Mouse (Mus musculus) heart, embryonic 11.5 days (tissue): ENCODE measurements at regions not wholly inside any gene's neighbourhood (a gene's known extent, or its start where the extent isn't known, plus 50 kb on each side); places are given as distances from the start of the nearest gene placed in this dataset.

Source experiments
- ATAC-seq: fragments of 200-750 bp; cut with Nextera tagmentation; replicated peaks from 2 replicates; pipeline ENCODE4 v1.8.0; 2017; ENCODE audit warnings: moderate library complexity; ENCODE audit not compliant: insufficient number of reproducible peaks, low FRiP score, low TSS enrichment
- H3K27ac ChIP-seq: fragments of 300-500 bp; sonication (generic); 2 replicates; pipeline ENCODE4 v1.5.1; 2014; ENCODE audit warnings: mild to moderate bottlenecking, low read depth, low read length
- H3K27me3 ChIP-seq: fragments of 300-500 bp; sonication (generic); 2 replicates; pipeline ENCODE4 v1.6.1; 2014; ENCODE audit warnings: mild to moderate bottlenecking, low read length, mixed read lengths; ENCODE audit not compliant: control insufficient read depth, insufficient read depth
- H3K36me3 ChIP-seq: fragments of 300-500 bp; sonication (generic); 2 replicates; pipeline ENCODE4 v1.6.1; 2014; ENCODE audit warnings: mild to moderate bottlenecking, low read length, moderate library complexity, mixed read lengths; ENCODE audit not compliant: control insufficient read depth, insufficient read depth
- H3K4me1 ChIP-seq: fragments of 300-500 bp; sonication (generic); 2 replicates; pipeline ENCODE4 v1.6.1; 2014; ENCODE audit warnings: low read length; ENCODE audit not compliant: control insufficient read depth, insufficient read depth
- H3K4me2 ChIP-seq: fragments of 300-500 bp; sonication (generic); 2 replicates; pipeline ENCODE4 v1.6.1; 2014; ENCODE audit warnings: mild to moderate bottlenecking, moderate library complexity
- H3K4me3 ChIP-seq: fragments of 300-500 bp; sonication (generic); 2 replicates; pipeline ENCODE4 v1.5.1; 2014; ENCODE audit warnings: low read depth, low read length
- H3K9ac ChIP-seq: fragments of 300-500 bp; sonication (generic); 2 replicates; pipeline ENCODE4 v1.6.1; 2014; ENCODE audit warnings: mild to moderate bottlenecking, low read depth, low read length, moderate library complexity
- H3K9me3 ChIP-seq: fragments of 300-500 bp; sonication (generic); replicated peaks from 2 replicates; pipeline ENCODE4 v1.6.1; 2016; ENCODE audit warnings: low read length; ENCODE audit not compliant: control insufficient read depth
- WGBS: fragments of 180-500 bp; shearing (Covaris S2); extraction: QIAGEN DNeasy Blood & Tissue Kit; methylation state at CpG from one replicate; pipeline ENCODE4 v1.1.7; 2014; ENCODE audit not compliant: insufficient replicate concordance; 5-methylcytosine and 5-hydroxymethylcytosine counted together

DNA sequence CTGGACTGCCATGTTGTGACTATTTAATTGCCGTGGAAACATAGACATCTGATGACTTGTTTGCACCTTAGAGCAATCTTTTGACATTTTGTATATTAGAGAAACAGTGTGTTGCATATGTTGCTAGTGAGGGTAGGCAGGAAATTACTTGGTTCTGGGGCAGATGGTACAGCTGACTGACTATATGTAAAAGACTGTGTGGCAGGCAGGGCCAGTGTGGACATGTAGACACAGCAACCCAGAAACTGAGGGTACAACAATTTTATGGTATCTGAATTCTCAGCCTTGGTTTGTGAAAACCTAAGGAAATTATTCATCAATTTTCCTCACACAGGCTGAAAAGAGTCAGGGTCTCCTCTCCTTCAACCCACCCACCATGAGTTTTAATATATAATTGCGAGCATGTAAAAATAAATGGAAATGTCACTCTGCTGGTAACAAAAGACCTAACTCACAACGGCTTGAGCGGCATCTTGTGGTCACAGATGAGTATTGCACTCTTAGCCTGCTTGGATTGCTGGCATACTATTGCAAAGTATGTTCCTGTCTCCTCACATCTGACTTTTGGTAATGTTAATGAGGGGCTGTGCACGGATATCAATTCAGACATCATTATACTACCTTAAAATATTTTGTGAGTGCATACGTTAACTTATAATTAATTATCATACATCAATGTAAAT is 329.8 kb downstream of the Psat1 start:
- Histone ChIP-seq H3K4me2 (no peak overlapping the region), H3K4me3 (no peak overlapping the region), H3K9ac (no peak overlapping the region), H3K4me1 (no peaks in the 10 kb centered on the region), H3K9me3 (no peaks in the 10 kb centered on the region), H3K27ac (no peak overlapping the region), H3K36me3 (no peaks in the 10 kb centered on the region), H3K27me3 (no peaks in the 10 kb centered on the region)
- WGBS: 18% methylated on average over 6 of the region's 6 CpGs
- ATAC-seq: no peak

DNA sequence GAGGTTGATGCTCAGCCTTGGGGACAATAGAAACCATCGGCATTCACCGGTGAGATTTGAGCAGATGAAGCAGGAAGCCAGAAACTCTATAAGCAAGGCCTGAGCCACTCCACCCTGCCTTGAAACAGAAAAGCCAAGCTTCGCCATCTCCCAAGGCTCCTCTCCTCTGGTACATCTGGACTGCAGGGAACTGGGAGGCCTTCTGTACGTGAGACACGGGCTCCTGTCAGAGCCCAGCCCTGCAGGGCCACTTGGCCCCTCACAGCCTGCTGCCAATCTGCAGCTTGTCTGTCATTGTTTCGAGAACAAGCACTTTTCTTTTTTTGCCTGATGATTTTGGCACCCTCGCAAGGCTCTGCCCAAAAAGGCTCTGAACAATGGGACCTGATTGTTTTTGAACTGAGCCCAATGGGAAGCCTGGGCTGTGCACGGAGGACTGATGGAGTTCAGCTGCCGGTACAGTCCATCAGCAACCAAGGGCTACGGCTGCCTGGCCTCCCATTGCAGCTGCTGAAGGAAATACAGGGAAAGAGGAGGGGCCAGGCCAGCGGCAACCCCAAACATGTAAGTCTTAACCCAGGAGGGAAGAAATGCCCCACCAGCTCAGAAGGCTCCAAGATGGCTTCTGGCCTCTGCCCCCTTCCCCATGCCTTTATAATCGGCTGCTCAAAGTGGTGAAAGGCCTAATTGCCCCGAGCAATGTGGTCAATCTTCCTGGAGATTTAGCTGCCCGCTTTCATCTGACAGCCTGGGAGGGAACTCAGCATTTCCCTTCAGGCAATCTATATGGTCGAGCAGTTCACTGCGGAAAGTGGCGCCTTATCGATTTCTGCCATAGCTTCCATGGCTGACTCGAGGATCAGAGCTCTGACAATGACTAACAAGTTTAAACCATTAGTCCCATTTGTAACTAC is 332.2 kb downstream of the Psat1 start:
- Histone ChIP-seq H3K27me3 (no peaks in the 10 kb centered on the region), H3K36me3 (no peaks in the 10 kb centered on the region), H3K4me2 (peak overlapping the region; percentile 44), H3K9ac (no peak overlapping the region), H3K4me3 (no peak overlapping the region), H3K4me1 (no peaks in the 10 kb centered on the region), H3K27ac (no peak overlapping the region), H3K9me3 (no peaks in the 10 kb centered on the region)
- 46% methylated on average over 19 of the region's 19 CpGs for WGBS
- ATAC-seq: no peak

DNA sequence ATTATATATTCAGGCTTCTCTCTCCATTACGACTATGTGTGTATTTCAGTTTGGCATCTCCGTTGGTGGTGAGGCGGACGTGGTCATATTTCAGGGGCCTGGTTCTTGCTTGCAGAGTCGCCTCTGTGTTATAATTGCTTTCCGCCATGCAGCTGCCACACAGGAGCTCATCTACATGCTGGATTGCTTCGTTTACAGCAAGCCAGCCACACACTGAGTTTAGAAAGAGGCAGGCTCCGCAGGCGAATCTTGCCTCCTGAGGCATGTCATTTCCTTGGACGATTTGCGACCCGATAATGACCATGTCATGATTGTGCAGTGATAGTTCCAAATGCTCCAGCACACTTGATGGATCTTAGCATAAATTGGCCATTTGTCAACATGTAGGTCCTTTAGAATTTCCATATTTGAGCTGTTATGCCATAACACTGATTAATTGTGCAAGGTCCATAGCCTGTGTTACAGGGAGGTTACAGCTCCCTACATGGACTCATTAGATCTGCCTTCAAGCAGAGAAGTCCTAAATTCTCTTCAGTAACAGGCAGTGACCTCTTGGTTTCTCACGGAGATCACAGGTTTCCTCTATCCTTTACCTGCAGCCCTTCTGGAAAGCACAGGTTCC is 335.9 kb downstream of the Psat1 start:
- Histone ChIP-seq H3K36me3 (no peaks in the 10 kb centered on the region), H3K9me3 (no peaks in the 10 kb centered on the region)

DNA sequence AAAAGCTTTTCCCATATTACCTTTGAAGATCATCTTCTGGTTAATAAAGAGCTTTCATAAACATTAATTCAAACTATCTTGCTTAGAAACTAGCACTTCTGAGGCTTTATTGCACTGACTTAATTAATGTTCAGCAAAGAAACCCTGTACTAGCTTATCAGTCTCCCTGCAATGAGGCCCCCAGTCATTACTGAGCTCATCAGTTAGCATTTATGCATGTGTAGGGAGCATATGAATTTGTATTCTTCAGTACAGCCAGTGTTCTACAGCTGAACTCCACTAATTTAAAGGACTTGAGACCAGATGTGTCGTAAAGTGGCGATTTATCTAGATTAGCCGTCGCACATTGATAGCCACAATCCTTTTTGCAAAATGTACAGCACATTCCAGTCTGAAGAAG is 340.7 kb downstream of the Psat1 start:
- Histone ChIP-seq H3K9me3 (no peaks in the 10 kb centered on the region), H3K4me2 (no peak overlapping the region), H3K27me3 (no peaks in the 10 kb centered on the region), H3K4me1 (no peaks in the 10 kb centered on the region), H3K27ac (no peak overlapping the region), H3K36me3 (no peaks in the 10 kb centered on the region), H3K9ac (no peak overlapping the region), H3K4me3 (no peak overlapping the region)
- 80% methylated on average over 4 of the region's 4 CpGs for WGBS
- no peak for ATAC-seq

More for the DNA sequence above, 335.9 kb downstream of the Psat1 start:
- Histone ChIP-seq H3K4me3 (no peak overlapping the region), H3K4me1 (no peaks in the 10 kb centered on the region), H3K27me3 (no peaks in the 10 kb centered on the region), H3K4me2 (no peak overlapping the region), H3K27ac (no peak overlapping the region), H3K9ac (no peak overlapping the region)
- no peak for ATAC-seq
- 75% methylated on average over 13 of the region's 13 CpGs for WGBS

DNA sequence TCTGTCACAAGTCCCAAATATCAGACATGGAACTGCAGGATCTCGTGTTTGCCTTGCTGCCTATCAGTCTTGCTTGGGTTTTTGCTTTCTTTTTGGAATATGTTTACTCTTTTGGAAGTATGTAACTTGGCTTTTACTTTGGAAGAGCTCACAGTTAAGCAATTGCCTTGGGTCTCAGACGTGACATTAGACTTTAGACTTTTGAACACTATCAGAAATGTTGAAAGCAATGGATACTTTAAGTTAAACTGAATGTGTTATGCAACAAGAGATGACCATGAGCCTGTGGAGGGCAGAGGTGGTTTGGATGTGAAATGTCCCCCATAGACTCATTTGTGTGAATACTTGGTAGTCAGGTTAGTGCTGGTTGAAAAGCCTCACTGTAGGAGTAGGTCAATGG is 354.3 kb downstream of the Psat1 start:
- Histone ChIP-seq H3K27ac (no peak overlapping the region), H3K4me3 (no peak overlapping the region), H3K9ac (no peak overlapping the region), H3K9me3 (no peaks in the 10 kb centered on the region), H3K27me3 (no peaks in the 10 kb centered on the region), H3K36me3 (no peaks in the 10 kb centered on the region), H3K4me2 (no peak overlapping the region), H3K4me1 (no peaks in the 10 kb centered on the region)
- ATAC-seq: no peak
- WGBS: 66% methylated on average over 2 of the region's 2 CpGs

DNA sequence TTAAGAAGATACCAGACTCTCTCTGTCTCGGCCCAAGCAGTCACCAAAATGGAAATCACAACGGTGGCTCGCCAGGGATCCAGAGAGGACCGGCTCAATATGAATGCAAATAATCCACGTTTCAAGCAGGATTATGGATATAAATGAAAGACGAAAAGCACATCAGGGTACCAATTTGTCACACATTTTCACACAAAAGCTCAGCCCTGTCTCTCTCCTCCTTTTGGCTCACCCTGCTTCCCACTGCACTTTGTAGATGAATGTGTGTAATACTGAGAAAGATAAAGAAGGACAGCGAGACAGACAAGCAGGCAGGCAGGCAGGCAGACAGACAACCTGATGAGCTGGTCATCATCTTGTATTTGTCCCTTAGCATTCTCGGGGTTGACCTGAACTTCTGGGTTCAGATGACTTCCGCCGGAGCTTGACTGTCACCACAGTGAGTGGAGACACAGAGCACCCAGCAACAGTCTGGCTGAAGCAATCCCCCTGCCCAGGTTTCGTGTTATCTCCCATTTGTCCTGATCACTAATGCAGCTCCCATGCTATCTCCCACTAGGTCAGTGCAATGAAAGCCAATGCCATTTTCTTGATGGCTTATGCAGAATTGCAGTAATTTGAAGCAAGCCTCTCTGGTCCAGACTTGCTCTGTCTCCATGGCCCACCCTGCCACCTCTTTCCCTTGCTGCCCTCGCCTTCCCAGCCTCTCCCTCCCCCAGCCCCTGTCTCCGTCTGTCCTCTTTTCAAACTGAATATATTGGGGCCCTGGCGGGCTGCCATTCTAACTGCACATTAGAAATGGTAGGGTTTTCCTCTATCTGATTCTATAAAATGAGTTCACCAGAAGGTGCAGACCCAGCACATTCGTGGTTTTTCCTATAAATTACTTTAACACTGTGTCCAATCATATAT is 363.1 kb downstream of the Psat1 start:
- Histone ChIP-seq H3K36me3 (no peaks in the 10 kb centered on the region), H3K4me1 (0 out of 2 replicates have a peak, but pooled peaks cover 4% of the 10 kb centered on the region), H3K4me3 (no peak overlapping the region), H3K27ac (no peak overlapping the region), H3K4me2 (no peak overlapping the region), H3K9me3 (peaks cover 3% of the 10 kb centered on the region; the same call in 1 of the 2 replicates), H3K27me3 (no peaks in the 10 kb centered on the region), H3K9ac (no peak overlapping the region)
- 71% methylated on average over 15 of the region's 15 CpGs for WGBS
- ATAC-seq: no peak

DNA sequence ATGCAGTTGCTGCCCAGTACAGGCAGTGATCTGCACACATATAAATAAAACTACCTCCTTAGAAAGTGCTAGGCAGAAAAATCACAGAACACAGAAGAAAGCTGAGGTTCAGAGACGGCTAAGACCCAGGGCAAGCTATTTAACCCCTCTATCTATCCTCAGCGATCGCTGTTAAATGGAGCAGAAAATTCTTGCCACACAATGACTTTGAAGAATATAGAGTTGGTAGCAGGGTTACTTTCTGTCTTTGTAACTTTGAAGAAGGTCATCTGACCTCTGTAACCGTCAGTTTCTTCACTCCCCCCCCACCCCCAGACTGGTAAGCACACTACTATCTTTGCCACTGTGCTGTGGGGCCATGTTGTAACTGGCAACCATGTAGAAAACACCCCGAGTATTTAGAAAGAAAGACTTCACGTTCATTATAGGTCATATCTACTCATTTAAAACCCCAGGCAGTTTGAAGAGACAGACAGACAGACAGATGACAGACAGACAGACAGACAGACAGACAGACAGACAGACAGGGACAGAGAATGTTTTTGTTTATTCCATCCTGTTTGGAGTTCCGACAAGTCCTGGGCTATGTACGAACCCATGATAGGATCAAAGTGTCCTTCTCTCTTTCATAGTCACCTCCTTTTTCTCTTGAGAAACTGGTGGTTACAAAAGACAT is 363.9 kb downstream of the Psat1 start:
- Histone ChIP-seq H3K4me2 (no peak overlapping the region), H3K27ac (no peak overlapping the region), H3K4me1 (0 out of 2 replicates have a peak, but pooled peaks cover 4% of the 10 kb centered on the region), H3K27me3 (no peaks in the 10 kb centered on the region), H3K9ac (no peak overlapping the region), H3K4me3 (no peak overlapping the region), H3K36me3 (no peaks in the 10 kb centered on the region), H3K9me3 (peaks cover 3% of the 10 kb centered on the region; the same call in 1 of the 2 replicates)
- 72% methylated on average over 8 of the region's 8 CpGs for WGBS
- no peak for ATAC-seq
